Mouse (Mus musculus) kidney, adult 11 months (tissue): ENCODE measurements around the gene Hoxc5.

Experiments used
- DNase-seq: peaks from one replicate; pipeline ENCODE4 v3.0.0; 2022

Gene Hoxc5

DNA sequence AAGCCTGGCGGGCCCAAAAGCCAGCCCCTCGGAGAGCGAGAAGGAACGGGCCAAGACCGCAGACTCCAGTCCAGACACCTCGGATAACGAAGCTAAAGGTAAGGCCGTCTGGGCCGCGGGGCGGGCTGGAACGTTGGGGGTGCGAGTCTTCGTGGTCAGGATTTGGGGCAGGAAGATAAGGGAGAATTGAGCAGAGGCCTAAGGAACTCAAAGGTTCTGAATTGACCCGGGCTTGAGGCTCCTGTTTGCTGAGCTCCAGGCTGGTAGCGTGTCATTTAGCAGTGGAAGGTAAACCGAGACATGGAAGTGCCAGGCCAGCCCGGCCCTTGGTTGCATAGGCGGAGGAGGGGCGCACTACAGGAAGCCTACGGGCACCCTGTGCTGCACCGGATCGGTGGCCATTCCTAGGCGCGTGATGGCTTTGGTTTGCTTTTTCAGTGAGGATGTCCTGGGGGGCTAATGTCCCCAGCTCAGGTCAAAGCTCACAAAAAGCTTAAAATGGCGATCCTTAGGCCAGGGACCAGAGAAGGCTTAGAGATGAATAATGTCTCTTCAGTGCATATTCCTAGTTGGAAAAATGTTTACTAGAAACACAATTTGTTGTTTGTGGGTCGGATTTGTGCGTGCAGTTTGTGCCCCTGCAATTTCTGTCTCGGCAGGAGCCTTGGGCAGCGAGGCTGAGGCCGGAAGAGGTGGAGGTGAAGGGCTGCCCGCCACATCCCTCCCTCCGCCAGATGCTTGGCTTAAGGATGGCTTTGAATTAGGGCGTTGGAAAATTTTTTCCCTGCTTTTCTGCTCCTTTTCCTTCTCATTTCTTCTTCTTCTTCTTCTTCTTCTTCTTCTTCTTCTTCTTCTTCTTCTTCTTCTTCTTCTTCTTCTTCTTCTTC lies 511 bp downstream of the Hoxc5 start:
- no peak for DNase-seq

GRCm38 (mm10) chr15:102969296-102969695 lies 2.1 kb downstream of the Hoxc5 start:
- no peak for DNase-seq

GRCm38 (mm10) chr15:102970740-102971139 lies 3.5 kb downstream of the Hoxc5 start:
- no peak for DNase-seq

GRCm38 (mm10) chr15:102972254-102972653 lies 5.0 kb downstream of the Hoxc5 start:
- no peak for DNase-seq

GRCm38 (mm10) chr15:102972753-102973152 lies 5.5 kb downstream of the Hoxc5 start:
- DNase-seq, result no peak

- DNase-seq, result no peak
These were observed 7.8 kb downstream of the Hoxc5 start for GRCm38 (mm10) chr15:102975034-102975433.

DNA sequence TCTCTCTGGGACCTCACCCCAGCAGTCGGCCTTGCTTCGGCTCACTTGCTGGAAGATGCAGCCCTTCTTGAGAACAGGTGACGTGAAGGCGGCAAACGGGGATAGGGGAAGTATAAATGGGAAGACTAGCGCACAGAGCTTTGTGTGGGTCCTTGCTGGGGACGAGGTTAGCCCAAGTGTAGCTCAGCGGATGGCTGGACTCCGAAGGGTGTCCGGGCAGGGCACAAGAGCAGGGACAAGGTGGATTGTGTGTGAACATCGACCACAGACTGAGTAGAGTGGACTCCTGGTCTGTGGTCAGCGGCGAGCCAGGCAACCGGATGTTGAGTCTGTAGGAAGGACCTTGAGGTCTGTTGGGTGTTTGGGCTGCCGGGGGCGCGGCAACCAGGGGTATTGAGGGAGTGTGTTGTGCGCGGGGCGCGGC lies 8.5 kb downstream of the Hoxc5 start:
- DNase-seq, result peak; percentile 63

GRCm38 (mm10) chr15:102976171-102976570 lies 8.9 kb downstream of the Hoxc5 start, which contains the start of gene Hoxc9:
Gene Hoxc9, plus strand, starts transcription at chr15:102976439.
- DNase-seq, result no peak

DNA sequence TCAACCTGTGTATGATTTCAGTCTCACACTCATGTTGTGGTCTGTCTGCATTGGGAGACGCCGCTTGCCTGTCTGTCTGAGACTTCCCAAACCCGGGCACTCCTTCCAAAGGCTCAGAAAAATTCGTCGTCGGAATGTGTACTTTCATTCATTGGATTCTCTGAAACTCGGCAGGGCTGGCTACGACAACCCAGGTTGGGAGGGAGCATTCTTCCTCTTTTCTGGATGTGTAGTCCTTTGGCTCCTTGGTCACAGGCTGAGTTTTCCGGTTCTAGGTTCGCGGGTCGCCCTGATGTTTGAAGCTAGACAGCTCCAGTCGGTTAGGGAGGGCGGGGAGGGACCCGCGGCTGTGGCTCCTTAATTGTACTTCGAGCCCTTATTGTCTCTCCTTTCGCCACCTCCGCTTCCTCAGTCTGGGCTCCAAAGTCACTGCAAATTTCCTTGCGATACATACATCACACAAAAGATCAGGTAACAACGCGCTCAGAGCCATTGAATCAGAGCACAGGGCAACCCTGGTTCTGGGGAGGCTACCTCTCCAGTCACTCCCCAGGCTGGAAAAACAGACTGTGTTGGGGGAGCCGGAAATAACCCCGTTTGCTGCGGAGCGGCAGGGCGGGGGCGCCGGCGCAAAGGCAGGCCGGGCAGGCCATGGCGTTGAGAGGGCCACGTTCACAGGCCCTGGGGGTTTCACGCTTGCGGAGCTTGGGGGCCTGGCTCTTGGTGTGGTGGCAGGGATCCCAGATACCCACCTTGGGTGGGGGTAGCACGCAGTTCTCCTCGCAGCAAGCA lies 9.6 kb downstream of the Hoxc5 start:
- no peak for DNase-seq

- no peak for DNase-seq
These were observed 10.3 kb downstream of the Hoxc5 start for GRCm38 (mm10) chr15:102977423-102977974.

- no peak for DNase-seq
These were observed 11.6 kb downstream of the Hoxc5 start for GRCm38 (mm10) chr15:102978615-102979515.

DNA sequence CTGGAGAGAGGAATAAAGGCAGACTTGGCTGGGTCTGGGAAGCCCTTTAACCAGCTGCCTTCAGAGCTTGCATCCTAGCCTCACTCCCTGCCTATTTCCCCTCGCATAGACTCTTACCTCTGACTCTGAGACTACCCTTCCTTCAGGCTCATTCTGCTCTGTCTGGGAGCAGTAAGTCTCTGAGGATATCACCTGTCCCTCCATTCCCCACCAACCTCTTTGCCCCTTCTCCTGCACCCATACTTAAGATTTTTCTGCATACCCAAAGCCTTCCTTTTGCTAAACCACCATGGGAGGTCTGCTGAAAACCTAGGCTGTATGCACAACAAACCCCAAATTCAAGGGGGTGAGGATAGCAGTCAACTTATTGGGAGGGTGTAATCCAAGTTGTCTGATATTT lies 12.7 kb downstream of the Hoxc5 start:
- DNase-seq, result no peak

DNA sequence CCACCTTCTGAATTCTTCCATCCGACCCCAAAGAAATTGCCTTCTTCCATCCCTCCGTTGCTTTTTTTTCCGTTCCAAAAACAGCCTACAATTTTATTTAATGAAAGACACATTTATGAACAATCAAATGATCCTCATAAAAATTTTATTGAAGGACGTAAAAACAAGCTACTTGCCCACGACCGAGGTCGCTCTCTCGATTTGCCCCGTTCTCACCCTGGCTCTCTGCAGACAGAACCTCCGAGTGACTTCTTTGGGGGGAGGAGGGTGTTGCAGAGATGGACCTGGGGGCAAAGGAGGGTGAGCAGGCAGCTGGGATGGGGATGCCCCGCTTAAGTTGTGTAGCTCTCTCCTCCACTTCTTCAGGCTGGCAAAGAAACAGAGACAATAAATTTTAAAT lies 13.1 kb downstream of the Hoxc5 start:
- DNase-seq, result no peak

DNA sequence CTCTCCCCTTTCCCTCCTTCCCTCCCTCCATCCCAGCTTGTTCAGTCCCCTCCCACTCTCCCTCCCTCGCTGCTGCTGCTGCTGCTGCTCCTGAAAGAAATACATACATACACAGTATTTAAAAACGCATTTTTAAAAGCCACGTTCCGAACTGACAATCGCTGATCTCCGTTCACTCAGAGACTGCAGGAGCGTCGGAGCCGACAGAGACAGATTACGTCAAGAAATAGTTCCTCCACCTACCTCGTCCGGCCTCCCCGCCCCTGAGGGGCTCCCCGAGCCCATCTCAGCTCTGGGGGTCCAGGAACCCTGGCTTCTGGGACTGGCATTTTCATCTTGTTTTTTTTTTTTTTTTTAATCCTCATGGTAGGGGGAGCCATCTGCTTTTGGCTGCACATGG lies 13.7 kb downstream of the Hoxc5 start:
- no peak for DNase-seq

- no peak for DNase-seq
These were observed 14.4 kb downstream of the Hoxc5 start for GRCm38 (mm10) chr15:102981379-102982288.

- DNase-seq, result no peak
These were observed 16.5 kb downstream of the Hoxc5 start for GRCm38 (mm10) chr15:102983716-102984115.

DNA sequence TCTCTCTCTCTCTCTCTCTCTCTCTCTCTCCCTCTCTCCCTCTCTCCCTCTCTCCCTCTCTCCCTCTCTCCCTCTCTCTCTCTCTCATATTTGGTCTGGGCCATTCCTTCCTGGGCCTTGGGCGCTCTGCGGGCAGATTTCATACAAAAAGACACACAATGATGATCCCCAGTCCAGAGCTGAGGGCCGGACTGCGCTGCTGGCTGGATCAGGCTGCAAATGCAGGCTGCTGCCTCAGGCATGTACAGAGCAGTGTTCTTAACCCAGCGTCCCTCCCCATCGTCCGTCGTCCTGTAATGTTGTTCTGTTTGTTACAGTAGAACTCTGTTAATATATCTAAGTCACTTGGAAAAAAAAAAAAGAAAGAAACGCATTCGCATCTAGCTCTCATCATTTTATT lies 17.3 kb downstream of the Hoxc5 start:
- no peak for DNase-seq

DNA sequence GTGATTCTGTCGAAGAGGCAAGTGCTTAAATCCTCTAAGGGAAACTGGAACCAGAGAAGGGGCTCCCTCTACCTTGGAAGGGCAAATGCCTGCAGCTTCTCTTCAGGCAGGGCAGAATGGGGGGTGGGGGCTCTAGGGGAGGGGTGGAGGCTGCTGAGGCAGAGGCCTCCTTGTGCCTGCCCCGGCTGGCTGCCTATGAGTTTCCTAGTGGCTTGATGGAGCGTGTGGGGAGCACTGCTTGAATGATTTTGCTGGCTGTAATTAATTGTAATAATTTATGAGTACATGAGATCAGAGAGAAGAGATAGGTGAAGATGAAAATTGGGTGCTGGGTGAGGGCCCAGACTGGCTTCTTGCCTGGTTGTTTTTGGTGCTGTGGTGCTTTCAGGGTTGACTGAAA lies 17.7 kb downstream of the Hoxc5 start:
- DNase-seq, result no peak

DNA sequence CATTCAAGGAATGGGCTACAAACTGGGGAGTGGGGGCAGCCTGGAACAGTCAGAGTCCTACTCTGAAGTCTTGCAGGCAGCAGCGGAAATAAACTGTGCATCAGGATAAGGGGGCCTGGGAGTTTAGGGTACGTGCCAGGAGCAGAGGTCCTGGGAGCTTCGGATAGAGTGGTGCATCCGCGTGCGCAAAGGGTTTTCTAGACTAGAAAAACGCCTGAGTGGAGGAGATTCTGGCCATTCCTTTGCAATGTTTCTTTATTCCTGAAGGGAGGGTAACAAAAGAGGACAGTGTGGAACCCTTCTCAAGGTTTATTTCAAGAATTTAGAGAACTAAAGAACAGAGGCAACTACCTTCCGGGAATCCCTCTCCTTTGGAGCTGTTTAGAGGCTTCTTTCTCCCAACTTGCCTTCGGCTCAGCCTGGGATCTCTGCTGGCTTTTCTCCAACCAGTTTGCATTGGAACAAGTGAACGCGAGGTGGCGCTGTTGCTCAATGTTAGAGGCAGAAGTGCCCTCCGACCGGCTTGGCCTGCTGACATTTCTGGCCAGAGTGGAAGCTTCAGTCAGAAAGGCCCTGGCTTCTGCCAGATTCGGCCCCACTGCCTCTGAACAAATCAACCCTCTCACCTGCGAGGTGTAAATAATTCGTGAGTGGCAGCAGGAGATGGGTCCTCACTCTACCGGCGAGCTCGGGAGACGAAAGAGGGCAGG lies 20.0 kb downstream of the Hoxc5 start:
- DNase-seq, result peak; percentile 88

DNA sequence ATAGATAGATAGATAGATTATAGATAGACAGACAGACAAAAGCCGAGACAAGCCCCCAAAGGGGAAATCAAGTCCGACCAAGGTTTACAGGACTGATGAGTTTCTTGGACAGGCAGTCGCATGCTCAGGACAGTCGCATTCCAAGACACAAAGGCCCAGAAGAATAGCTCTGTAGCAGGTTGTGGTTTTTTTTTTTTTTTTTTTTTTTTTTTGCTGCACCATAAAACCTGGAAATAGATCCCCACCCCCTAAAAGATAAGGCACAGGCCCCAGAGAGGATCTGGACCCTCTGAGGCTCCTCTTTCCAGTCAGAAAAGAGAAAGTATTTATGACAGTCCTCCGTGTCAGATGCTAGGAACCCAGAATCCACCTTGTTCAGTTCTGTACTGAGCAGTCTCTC lies 20.8 kb downstream of the Hoxc5 start:
- no peak for DNase-seq
